Mouse (Mus musculus) ES-Bruce4 (cell line): Measurements from ENCODE around the gene Ap1s3.

ENCODE experiments used
- EP300 ChIP-seq: IDR thresholded peaks from 2 replicates; pipeline ENCODE4 v1.6.1; 2011; ENCODE audit warnings: low read depth, low read length; ENCODE audit not compliant: insufficient read depth
- POLR2A ChIP-seq: IDR thresholded peaks from one replicate; pipeline ENCODE4 v1.8.1; 2011; ENCODE audit warnings: low read length; ENCODE audit not compliant: insufficient read depth

DNA sequence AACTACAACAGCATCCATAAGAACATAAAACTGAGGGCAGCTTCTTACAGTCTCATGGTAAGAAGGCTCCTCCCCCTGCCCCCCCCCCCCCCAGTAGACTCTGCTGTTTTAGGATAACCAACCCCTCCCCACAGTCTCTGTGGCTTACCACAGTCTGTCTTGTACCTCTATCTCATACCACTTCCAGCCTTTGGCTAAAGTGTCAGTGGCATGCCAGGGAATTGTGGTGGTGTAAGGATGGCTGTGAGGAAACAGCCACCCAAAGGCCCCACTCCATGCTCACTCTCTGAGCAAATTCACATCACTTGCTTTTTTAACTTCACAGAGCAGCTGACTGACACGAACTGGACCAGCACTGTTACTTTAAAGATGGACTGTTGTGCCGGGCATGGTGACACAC lies 26.7 kb upstream of the Ap1s3 start:
- TF ChIP-seq EP300 (no peak), POLR2A (no peak)
